Mouse (Mus musculus): ENCODE measurements around the gene Fgd6.

DNA sequence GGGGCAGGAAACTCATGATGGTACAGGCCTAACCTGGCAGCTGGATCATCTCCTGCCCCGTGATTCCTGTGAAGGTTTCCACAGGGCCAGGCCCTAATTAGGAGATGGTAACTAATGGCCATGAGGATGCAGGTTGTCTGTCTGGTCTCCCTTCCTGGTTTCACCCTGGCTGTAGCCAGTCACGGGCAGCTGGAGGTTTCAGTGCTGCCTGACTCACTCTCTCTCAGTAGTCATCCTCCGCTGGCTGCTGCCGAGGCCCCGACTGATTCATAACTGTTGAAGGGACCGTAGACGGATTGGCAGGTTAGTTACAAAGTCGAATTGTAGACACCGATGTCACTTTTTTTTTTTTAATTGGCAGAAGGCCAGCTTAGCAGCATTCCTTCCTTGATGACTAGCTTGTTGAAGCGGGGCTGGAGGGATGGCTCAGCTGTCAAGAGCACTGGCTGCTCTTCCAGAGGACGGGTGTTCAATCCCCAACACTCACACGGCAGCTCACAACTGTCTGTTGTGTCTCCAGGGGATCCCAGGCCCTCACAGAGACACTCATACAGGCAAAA is 81.1 kb downstream of the Fgd6 start:
- no peak for TF ChIP-seq CTCF (IDR thresholded peaks at IDR 0.05; ENCODE audit: borderline replicate concordance, insufficient read depth, low read length)
- no peak for TF ChIP-seq POLR2A (IDR thresholded peaks at IDR 0.05; ENCODE audit: low read depth, low read length)

Measured in embryonic fibroblast, embryonic 13.5 days (primary cell).